In the genomic region with DNA sequence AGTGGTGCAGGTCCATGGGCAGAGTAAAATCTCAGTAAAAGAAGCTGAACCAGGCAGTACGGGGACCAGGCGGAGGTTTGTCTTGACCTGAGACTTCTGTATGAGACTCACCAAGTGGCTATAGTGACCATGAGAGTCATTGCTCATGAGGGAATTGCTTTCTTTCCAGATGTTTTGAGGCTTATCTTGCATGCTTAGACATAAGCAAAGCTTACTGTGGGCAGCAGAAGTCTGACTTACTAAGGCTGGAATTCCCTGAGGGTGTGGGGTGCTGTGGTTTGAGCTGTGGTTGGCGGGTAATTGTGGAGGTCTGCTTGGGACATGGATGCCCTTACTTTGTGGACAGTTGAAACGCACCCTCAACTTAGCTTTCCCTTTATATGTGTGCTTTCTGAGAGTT, we compare ENCODE assay signal across 28 mouse cellular contexts.
A peak's percentile ranks its signal among the peaks of the same experiment; 100 is the strongest.
DNase-seq lines count a peak whose midpoint lies in the region; ATAC-seq and TF ChIP-seq lines count a peak whose summit lies in the region.
"Had no signal": no experiment of that assay in that cellular context is flagged by ENCODE, and none has a peak within 500 bp of the region (broad histone marks: within the 10 kb centered on the region; RNA-seq: fewer than 3 reads in every experiment).

No protein-coding gene starts in this region.

- no peak for TF ChIP-seq CTCF in stomach, postnatal 0 days (IDR thresholded peaks at IDR 0.05; ENCODE audit: low read depth)

- no peaks in the 10 kb centered on the region for H3K9me3 ChIP-seq in stomach, embryonic 14.5 days (ENCODE audit: control insufficient read depth, low read depth, low read length)
- H3K9me3 ChIP-seq in stomach, postnatal 0 days (ENCODE audit: control insufficient read depth, low read length) = no peaks in the 10 kb centered on the region
- H3K9me3 ChIP-seq in stomach, embryonic 16.5 days (replicated peaks; ENCODE audit: control insufficient read depth, low read length) = no peaks in the 10 kb centered on the region
- H3K9me3 ChIP-seq: embryonic facial prominence, embryonic 12.5 days; embryonic facial prominence, embryonic 15.5 days; forebrain, embryonic 12.5 days; forebrain, embryonic 15.5 days; G1E; heart, embryonic 12.5 days; heart, embryonic 15.5 days; hindbrain, embryonic 10.5 days; hindbrain, embryonic 13.5 days had no signal

- H3K27ac ChIP-seq in stomach, embryonic 14.5 days (ENCODE audit: low read length) = peak overlapping the region; percentile 48
- no peak overlapping the region for H3K27ac ChIP-seq in stomach, postnatal 0 days (replicated peaks)
- H3K27ac ChIP-seq in stomach, embryonic 16.5 days (ENCODE audit: low read length) = 0 out of 2 replicates have a peak overlapping the region, but pooled peaks have one; percentile 21
- H3K27ac ChIP-seq: embryonic facial prominence, embryonic 12.5 days; embryonic facial prominence, embryonic 15.5 days; forebrain, embryonic 12.5 days; forebrain, embryonic 15.5 days; heart, embryonic 15.5 days; hindbrain, embryonic 10.5 days; hindbrain, embryonic 13.5 days had no signal

- no peak for TF ChIP-seq EP300 in stomach, postnatal 0 days (optimal IDR thresholded peaks at IDR 0.05)

- no peak overlapping the region for H3K9ac ChIP-seq in stomach, embryonic 14.5 days (replicated peaks; ENCODE audit: low read depth, low read length)
- H3K9ac ChIP-seq in stomach, postnatal 0 days (ENCODE audit: low read length) = no peak overlapping the region
- H3K9ac ChIP-seq in stomach, embryonic 16.5 days (ENCODE audit: low read length) = no peak overlapping the region
- H3K9ac ChIP-seq: embryonic facial prominence, embryonic 12.5 days; embryonic facial prominence, embryonic 15.5 days; forebrain, embryonic 12.5 days; forebrain, embryonic 15.5 days; heart, embryonic 12.5 days; heart, embryonic 15.5 days; hindbrain, embryonic 13.5 days had no signal

- WGBS in stomach, embryonic 14.5 days = 87% methylated on average over 4 of the region's 4 CpGs
- 88% methylated on average over 4 of the region's 4 CpGs for WGBS in stomach, postnatal 0 days
- WGBS in stomach, embryonic 16.5 days = 84% methylated on average over 4 of the region's 4 CpGs

- H3K36me3 ChIP-seq in stomach, embryonic 14.5 days (ENCODE audit: control insufficient read depth, insufficient read depth, low read length) = no peaks in the 10 kb centered on the region
- H3K36me3 ChIP-seq in stomach, postnatal 0 days (ENCODE audit: control insufficient read depth, insufficient read depth, low read length) = no peaks in the 10 kb centered on the region
- H3K36me3 ChIP-seq in stomach, embryonic 16.5 days (ENCODE audit: control insufficient read depth, insufficient read depth, low read length) = no peaks in the 10 kb centered on the region
- H3K36me3 ChIP-seq: embryonic facial prominence, embryonic 12.5 days; embryonic facial prominence, embryonic 15.5 days; forebrain, embryonic 12.5 days; forebrain, embryonic 15.5 days; heart, embryonic 12.5 days; heart, embryonic 15.5 days; hindbrain, embryonic 10.5 days; hindbrain, embryonic 13.5 days had no signal

- DNase-seq in stomach, postnatal 0 days (ENCODE audit: low spot score) = no peak
- peak; percentile 32 for DNase-seq in NIH3T3 (ENCODE audit: low read depth)
- DNase-seq in testis, postnatal 10 days (ENCODE audit: low spot score) = no peak
- no peak for DNase-seq in right cerebral cortex, postnatal 25 days
- DNase-seq: adrenal gland, adult 2 months; adrenal gland, postnatal 14 days; cerebellum, adult 11 months; cerebellum, adult 2 months; cerebellum, adult 9-11 months; cerebellum, postnatal 25 days; gastrocnemius, postnatal 25 days; heart, adult 18-20 months; heart, postnatal 10 days; heart, postnatal 36 days had no signal

- no peak overlapping the region for H3K4me2 ChIP-seq in stomach, embryonic 14.5 days (replicated peaks; ENCODE audit: low read depth, low read length)
- no peak overlapping the region for H3K4me2 ChIP-seq in stomach, postnatal 0 days (replicated peaks; ENCODE audit: low read depth)
- no peak overlapping the region for H3K4me2 ChIP-seq in stomach, embryonic 16.5 days (ENCODE audit: low read depth, low read length)
- H3K4me2 ChIP-seq: embryonic facial prominence, embryonic 12.5 days; embryonic facial prominence, embryonic 15.5 days; forebrain, embryonic 12.5 days; forebrain, embryonic 15.5 days; heart, embryonic 12.5 days; heart, embryonic 15.5 days; hindbrain, embryonic 13.5 days had no signal

- H3K4me1 ChIP-seq in stomach, embryonic 14.5 days (ENCODE audit: control insufficient read depth, insufficient read depth, low read length) = peaks cover 18% of the 10 kb centered on the region; the same call in 1 of the 2 replicates
- H3K4me1 ChIP-seq in stomach, postnatal 0 days (replicated peaks; ENCODE audit: control insufficient read depth, insufficient read depth) = peaks cover 9% of the 10 kb centered on the region
- peaks cover 15% of the 10 kb centered on the region for H3K4me1 ChIP-seq in stomach, embryonic 16.5 days (ENCODE audit: control insufficient read depth, insufficient read depth, low read length)

- ATAC-seq in stomach, embryonic 14.5 days (ENCODE audit: insufficient number of reproducible peaks, insufficient read depth, low FRiP score, low read depth) = no peak
- ATAC-seq in stomach, postnatal 0 days (ENCODE audit: low FRiP score, low TSS enrichment) = no peak
- 0 out of 2 replicates have a peak, but pooled peaks have one; percentile 21 for ATAC-seq in stomach, embryonic 16.5 days (ENCODE audit: insufficient read depth, low FRiP score)
- ATAC-seq: forebrain, embryonic 15.5 days; hindbrain, embryonic 16.5 days had no signal

- H3K27me3 ChIP-seq in stomach, embryonic 14.5 days (ENCODE audit: control insufficient read depth, insufficient read depth, low read length) = no peaks in the 10 kb centered on the region
- no peaks in the 10 kb centered on the region for H3K27me3 ChIP-seq in stomach, postnatal 0 days (ENCODE audit: control insufficient read depth, insufficient read depth, low read length)
- no peaks in the 10 kb centered on the region for H3K27me3 ChIP-seq in stomach, embryonic 16.5 days (ENCODE audit: control insufficient read depth, insufficient read depth, low read length)
- H3K27me3 ChIP-seq: CH12.LX; embryonic facial prominence, embryonic 12.5 days; embryonic facial prominence, embryonic 15.5 days; forebrain, embryonic 12.5 days; forebrain, embryonic 15.5 days; heart, embryonic 12.5 days; heart, embryonic 15.5 days; hindbrain, embryonic 13.5 days had no signal

- H3K4me3 ChIP-seq in stomach, embryonic 14.5 days (ENCODE audit: low read depth, low read length) = no peak overlapping the region
- no peak overlapping the region for H3K4me3 ChIP-seq in stomach, postnatal 0 days (ENCODE audit: low read depth, low read length)
- H3K4me3 ChIP-seq in stomach, embryonic 16.5 days (replicated peaks; ENCODE audit: low read length) = no peak overlapping the region
- H3K4me3 ChIP-seq: embryonic facial prominence, embryonic 12.5 days; embryonic facial prominence, embryonic 15.5 days; erythroblast, embryonic 14.5 days; forebrain, embryonic 12.5 days; forebrain, embryonic 15.5 days; heart, embryonic 12.5 days; heart, embryonic 15.5 days; hindbrain, embryonic 10.5 days; hindbrain, embryonic 13.5 days had no signal
